Mouse (Mus musculus) B cell, adult 2 months (primary cell): ENCODE measurements at regions not wholly inside any gene's neighbourhood (a gene's known extent, or its start where the extent isn't known, plus 50 kb on each side); places are given as distances from the start of the nearest gene placed in this dataset.
A peak's percentile ranks its signal among the peaks of the same experiment; 100 is the strongest.

ENCODE experiments used
- DNase-seq, 2 experiments: peaks; one replicate each; pipeline ENCODE4 v3.0.0; 2022

DNA sequence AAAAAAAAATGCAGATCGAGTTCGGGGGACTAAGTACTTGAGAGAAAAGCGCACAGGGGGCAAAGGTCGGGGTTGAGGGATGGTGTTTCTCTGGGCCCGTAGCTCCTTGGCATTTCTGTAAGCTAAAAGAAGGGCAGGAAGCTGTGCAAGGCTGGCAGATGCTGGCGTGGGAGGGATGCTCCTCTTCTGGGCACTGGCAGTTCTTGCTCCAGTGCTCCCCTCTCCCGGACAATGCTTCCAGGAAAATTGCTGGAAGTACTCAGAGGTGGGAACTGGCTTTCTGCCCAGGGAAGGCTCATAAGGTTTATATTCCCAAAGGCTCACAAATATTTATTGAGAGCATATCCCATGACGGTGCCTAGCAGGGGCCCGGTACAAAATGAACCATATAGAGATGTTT is 136.6 kb upstream of the Sdk2 start:
- no peak for DNase-seq

DNA sequence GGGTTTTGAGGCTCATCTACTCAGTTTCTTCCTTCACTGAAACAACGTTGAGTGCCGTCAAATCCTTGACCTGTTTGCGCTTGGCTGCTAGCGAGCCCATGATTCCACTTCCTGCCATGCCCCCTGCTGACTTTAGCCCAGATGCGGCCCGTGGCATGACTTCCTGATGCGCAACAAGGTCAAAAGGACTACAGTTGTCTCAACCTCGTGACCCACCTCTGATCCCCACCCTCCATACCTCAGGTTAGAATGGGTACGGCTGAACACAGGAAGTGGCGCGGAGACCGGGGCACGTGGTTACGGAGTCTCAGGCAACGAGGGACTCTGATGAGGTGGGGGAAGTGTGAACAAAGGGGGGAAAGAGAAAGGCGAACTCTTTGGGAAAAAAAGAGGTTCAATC is 135.6 kb upstream of the Sdk2 start:
- DNase-seq = no peak

DNA sequence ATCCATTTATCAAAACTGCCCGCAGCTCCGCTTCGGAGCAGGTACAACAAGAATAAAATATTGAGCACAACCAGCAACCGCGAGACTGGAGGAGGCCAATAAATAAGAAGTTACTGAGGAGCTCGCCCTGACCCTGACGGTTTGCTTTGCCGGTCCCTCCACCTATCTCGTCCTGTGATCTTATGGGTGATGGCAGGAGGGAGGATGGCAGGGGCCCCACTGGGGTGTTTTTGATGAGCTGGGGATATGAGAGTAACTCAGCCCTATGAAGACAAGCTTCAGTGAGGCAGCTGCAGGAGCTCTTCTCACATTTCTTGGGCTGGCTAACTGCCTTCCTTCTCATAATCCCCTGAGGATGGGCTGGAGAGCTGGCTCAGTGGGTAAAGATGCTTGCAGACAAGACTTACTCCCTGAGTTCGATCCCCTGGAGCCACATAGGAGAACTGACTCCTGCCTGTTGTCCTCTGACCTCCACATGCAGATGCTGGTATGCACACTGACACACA is 132.3 kb upstream of the Sdk2 start:
- DNase-seq = no peak

DNA sequence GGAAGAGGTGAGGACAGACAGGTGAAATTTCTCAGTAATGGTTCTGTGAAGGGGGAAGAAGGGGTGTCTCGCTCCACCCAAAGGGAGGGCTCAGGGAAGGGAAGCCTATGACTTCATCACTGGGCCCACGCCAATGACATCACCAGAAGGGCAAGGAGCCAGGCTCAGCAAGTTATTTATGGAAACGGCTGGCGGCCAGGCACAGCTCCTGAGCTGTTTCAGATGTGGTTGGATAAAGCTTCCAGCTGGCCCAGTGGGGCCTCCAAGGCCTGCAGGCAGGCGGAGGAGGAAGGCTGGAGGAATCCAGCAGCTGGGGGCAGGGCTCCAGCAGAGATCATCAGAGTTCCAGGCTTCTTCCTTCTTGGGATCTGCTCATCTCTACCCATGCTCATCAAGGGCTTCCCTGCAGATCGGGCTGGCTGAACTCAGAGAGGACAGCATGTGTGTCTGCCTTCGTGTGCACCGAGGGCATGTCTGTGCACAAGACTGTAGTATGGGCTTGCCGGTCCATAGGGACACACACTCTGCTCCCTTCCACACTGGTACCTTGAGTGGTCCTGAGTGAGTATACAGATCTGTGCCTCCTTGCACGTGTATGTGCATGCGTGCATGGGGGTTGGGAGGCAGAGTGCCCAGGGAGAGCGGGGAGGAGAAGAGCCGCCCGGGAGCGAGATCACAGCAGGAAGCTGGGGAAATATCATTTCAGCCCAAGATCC is 131.6 kb upstream of the Sdk2 start:
- DNase-seq = no peak

DNA sequence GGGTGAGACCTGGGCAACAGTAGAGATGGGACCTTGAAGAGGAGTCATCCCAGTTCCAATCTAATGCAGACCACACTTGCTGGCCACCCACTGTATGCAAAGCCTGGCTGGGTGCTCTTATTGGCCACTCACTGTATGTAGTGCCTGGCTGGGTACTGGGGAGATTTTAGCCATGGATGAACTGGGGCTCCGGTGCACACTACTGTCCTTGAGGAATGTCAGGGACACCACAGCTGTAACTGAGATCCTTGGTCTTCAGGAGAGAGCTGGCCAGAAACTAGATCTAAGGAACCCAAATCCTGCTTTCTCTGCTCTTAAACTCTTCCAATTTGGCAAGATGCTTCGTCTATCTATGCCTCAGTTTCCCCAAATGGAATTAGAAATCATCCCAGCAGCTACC is 128.4 kb upstream of the Sdk2 start:
- DNase-seq = no peak

DNA sequence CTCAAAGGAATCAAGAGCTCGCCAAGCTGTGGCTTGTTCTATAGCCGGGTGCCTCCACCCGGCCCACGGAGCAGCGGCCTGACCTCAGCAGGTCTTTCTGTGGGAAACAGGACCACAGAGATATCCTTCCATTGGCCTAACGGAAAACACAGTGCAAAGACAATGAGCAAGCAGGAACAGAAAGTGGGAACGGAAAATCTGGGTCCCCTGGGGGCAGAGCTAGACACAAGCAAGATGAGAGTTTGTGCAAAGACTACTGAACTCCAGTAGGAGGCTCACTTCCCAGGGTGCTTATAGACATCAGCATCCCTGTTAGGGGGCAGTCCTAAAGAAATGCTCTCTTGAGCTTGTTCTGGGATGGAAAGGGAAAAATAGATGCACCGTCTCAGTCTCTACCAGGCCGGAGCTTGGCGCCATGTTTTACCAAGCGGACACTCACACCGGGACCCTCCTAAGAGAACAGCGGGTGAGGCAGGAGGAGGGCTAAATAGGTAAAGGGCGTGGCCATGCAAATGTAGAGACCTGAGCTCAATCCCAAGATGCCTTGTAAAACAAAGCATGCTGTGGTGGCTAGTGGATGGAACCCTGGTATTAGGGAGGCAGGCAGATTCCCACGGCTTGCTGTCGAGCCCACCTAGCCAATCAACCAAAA is 127.3 kb upstream of the Sdk2 start:
- DNase-seq = peak; percentile 36 to 44

DNA sequence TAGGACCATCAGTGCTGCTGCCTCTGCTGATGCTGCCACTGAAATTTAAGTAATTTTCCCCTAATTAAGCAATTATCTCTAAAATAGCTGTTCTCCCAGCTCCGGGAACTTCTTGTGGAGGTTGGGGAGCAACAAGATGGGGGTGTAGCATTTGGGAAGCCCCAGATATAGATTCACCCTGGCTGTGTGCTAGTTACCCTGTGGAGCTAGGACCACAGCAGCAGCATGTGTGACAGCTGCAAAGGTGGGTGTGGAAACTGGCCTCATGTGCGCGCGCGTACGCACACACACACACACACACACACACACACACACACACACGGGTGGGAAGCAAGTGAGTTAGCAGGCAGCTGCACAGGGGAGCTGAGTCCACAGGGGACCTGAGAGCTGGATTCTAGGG is 126.2 kb upstream of the Sdk2 start:
- no peak for DNase-seq

DNA sequence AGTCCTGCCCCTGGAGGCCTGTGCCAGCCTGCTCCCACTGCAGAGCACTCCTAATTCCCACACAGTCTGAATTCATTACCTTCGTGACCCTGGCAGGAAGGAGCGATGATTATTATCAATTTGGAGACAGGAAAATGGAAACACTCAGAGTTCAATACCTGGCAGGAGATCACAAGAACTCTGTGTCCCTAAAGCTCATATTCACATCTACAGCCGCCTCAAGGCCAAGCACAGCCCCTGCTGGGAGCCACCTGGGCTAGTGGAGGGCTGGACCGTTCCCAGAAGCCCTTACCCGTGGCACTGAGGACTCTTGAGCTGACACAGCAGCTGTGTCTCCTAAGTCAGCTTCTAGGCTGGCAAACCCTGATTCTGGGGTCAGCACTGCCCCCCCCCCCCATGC is 124.8 kb upstream of the Sdk2 start:
- DNase-seq = no peak

DNA sequence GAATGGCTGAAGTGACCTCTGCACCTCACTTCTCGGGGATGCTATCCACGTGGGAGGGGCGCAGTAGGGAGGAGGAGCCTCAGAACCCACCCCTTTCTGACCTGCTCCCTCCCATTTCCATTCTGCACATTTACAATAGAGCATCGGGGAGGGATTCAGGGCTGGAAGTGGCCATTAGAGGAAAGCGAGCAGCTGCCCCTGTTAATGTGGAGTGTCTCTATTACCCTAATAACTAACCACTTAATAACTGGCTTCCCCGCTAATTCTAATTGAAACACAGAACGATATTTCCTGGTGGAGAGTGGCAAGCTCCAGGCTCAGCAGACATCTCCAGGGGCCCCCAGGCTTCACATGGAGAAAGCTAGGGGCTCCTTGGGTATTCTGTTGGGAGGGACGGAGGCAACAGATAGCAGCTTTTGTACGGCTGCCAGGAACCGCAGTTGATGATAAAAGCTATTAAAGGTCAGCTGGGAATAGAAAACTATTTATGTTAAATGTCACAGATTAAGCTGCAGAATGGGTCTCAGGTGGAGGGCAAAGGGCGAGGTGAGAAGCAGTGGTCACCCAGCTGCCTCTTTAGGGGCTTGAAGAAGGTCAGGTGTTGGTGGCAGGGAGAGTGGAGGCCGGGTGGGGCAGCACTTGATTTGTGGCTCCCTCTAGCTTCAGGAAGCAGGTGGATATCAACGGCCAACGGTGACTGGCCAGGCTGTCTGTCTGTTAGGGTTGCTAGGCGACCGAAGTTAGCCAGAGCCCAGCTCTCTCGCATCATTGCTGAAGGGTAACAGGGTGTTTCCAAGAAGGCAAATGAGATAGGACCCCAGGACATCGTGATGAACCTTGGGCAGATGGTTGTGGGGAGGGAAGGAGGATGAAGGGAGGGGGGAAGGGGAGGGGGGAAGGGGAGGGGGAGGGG is 118.4 kb upstream of the Sdk2 start:
- DNase-seq = peak; percentile 77 to 81

DNA sequence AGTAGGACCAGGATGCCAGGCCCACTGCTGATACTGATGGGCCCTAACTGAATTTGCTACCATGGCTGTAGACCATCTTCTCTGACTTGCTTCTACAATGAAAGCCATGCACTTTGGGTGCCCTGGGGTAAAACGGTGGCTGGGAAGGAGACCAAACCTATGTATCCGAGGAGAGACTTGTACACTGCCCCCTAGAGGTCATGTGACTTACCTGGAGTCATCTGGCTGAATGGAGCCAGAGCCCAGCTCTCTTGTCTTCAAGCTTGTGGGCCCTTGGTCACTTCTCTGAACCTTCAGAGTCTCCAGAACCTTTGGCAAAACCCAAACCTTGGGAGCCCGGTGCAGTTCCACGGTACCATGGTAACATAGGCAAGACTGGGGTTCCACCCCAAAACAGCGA is 117.6 kb upstream of the Sdk2 start:
- DNase-seq = peak; percentile 20 to 34

DNA sequence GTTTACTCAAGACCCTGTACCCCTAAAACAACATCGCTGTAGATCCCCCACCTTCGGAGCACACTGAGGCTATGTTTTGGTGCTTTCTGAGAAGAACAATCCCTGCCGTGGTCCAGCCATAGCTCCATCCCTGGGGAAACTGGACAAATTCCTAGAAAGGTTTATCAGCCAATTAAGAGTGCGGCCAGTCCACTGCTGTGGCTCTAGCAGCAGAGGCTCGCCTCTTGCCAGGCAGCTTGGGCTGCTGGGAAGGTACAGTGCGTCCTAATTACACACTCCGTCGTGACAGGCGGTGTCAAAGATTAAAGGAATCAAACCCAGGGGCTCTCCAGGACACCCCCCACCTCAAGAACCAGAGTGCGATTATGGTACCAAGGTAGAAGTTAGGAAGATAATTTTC is 116.4 kb upstream of the Sdk2 start:
- no peak for DNase-seq

DNA sequence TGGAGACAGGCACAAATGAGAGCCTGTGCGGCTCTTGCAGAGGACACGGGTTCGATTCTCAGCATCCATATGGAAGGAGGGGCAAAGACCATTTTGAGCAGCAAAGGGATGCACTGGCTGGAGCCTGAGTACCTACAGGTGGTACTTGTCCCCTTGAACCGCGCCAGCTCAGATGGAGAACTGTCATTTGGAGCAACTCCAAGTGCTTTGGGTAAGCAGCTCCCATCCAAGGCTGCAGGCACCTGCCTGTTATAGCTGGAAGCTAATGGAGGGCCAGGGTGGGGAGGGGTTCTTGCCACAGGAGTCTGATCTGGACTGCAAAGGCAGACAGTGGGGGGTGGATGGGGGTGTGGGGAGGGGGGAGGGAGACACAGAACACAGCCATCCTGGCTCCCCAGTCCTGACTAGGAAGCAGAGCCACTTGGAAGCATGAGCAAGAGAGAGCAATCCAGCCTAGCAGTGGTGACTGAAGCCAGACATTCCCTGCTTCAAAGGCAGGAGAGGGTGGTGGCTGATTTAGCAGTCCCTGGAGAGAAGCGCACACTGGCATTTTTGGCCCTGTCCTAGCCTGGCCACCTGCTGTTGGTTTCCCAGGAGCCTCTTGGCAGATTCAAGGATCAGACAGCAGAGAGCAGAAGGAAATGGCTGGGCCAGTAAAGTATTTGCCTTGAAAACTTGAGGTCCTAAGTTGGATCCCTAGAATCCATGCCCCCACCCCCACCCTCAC is 112.1 kb upstream of the Sdk2 start:
- DNase-seq = no peak

DNA sequence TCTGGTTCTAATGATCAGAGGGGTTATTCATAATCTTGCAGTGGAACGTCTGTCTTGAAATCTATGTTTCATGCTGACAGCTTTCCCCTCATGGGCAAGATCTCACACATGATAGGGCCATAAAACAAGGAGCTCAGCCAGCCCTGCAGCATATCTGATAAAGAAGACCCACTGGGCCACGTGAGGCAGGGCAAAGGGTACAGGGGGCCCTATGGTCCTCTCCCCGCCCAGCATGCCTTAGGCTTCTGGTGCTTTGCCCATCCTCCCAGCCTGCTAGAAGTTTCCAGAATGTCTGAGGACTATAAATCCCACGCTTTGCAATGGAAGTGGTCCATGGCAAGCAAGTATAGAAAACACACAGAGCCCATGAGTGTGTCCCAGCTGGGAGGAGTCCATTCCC is 110.9 kb upstream of the Sdk2 start:
- DNase-seq = no peak

DNA sequence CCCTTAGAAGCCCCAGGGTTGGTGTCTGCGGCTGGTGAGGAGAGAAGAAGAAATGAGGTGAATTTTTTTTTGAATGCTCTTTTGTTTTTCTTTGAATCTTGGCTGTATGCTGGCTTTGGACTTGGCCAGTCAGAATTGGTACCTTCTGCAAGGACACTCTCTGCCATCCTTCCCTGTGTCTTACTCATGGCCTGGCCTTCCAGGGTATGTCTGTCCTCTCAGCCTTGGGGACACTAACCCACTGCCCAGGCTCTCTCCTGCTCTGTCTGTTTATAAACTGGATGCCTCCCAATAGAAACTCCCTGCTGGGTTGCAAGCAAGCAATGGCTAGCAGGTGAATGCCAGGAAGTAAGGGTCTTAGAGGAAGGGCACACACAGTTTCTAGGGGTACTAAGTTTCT is 110.4 kb upstream of the Sdk2 start:
- no peak for DNase-seq

DNA sequence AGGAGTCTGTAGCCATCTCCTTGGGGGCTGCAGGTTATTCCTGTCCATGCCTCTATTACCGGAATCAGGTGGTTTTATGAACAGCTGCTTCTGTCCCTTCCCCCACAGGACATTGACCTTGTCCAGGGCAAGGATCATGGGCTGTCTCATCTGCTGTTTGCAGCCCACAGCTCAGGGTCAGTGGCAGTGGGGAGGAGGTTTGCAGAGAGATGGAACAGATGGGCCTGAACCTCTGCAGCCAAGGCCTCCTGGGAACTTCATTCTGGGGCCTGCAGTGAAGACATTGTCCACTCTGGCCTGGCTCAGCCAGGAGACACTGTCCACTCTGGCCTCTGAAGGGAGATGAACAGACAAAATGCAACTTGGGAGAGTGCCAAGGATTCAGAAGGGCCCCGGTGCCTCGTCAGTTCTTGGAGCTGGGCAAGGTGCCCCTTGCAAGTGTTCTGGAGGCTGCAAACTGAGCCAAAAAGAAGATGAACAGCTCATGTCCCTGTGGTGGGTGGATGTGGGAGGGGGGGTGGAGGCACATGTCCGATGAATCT is 109.9 kb upstream of the Sdk2 start:
- DNase-seq = no peak

DNA sequence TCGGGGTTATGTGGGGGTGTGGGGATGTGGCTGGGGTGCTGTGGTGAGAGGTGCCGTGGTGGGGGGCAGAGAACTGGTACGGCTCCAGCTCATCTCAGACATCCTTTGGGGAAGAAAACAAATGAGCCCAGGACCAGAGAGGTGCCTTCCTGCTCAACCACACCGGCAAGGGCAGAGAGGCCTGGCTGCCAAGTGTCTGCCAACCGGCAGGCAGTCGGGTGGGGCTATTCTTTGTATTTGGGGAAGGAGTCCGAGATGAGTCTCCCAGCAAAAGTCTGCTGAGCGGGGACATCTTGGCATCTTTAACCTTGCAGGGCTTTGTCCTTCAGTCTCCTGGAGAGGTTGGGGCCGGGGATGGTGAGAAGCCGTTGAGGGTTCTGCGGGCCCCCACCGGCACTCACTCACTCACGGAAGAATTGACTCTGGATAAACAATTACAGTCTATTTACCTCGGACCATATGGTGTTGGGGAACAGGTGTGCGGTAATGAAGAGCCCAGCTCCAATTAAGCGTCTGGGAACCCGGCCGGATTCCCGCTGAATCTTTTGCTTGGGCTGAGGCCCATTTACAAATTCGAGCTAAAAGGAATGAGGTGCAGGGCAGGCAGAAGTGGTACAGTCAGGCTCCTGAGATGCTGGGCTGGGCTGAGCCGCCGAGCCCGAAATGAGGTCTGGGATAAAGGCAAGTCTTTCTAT is 108.7 kb upstream of the Sdk2 start:
- no peak for DNase-seq

DNA sequence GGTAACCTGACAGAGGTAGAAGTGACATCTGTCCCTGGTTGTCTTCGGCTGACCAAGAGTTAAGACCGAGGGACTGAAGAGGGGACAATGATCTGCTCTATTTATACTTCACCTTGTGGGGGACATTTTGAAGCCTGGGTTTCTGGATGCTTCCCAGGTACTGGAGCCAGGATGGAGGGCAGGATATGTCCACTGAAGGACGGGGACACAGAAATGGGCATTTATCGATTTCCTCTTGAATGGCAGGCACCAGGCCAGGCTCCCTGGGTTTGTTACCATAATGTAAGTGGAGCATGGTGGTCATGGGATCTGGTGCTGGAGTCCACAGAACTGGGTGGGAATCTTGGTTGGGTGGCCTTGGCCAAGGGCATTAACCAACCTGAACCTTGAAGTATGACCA is 108.0 kb upstream of the Sdk2 start:
- DNase-seq = no peak

DNA sequence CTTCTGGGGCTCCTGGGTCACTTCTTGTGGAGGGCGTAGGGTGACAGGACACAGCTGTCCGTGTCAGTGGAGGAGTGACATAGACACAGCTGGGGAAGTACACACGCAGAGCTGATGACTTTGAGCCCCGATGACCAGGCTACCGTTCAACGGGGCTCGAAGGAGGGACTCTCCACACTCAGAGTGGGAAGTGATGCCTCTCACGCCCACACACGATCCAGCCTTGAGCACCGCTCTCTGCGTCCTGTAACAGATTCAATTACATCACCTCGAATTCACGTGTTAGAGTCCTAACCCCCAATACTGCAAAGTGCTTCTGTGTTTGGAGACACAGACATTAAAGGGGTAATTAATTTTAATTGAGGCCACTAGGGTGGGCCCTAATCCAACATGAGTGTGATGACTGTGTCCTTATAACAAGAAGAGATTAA is 101.4 kb upstream of the Sdk2 start:
- DNase-seq = peak; percentile 53 to 66

DNA sequence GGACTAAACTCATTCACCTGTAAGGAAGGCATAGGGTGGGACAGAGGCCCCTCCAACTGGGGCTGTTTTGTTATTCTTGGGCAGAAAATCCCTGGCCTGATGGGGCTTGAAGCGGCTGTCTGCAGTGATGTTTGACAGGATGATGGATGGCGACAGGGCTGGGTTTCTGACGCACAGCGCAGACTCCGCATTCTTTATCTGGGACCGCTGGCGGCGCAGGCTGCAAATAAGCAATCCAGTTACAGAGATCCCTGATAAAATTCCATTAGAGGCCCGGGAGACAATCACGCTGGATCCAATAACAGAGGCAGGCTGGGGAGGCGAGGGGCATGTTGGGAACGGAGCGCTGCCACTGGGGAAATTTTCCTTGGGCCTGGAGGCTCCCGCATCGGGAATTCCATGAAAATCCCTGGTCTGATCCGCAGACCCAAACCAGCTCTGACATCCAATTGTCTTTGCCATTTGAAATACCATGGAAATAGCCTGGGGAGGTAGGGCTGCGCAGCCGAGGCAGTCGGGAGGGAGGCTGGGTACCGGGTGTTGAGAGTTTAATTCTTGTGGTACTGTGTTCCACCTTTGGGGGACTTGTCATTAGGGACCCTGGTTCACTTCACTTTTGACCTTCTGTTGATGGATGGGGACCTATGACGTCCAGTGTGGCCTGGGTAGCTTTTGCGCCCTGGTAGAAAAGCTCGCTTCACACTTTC is 99.0 kb upstream of the Sdk2 start:
- no peak for DNase-seq

DNA sequence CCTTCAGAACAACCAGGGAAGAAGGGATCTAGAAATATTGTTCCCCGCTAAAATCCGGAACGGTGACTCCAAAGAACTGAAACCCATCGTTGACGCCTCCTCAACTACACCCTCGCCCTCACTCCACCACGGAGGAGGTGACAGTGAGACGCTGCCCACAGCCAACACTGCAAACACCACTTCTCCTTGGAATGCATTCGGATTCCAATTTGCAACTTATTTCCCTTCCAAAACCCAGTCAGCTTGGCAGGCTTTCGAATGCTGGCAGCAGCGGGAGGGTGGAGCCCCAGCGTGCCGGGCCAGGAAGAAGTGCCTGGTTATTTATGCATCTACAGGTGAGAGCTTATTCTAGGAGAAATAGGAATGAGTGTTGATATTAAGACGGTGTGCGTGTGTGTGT is 85.9 kb upstream of the Sdk2 start:
- no peak for DNase-seq

DNA sequence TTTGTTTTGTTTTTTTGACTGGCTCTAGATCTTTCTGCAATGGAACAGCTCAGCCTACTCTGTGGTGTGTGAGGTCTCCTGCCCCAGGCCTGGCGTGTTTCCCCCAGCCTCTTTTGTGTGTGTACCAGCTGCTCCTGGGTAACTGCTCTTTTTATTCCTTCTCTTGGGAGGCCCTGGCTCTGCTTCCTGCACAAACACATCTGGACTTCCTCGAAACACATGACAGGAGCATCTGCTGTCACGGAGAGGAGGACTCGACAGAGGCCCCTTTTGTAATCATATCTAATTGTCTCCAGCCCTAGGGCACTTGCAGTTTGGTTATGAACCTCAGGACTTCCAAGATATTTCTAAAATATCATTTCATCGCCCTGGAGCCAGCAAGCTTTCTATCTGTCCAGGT is 79.5 kb upstream of the Sdk2 start:
- no peak for DNase-seq
